Mouse (Mus musculus) hindbrain, embryonic 11.5 days (tissue): ENCODE data around the gene Fut2. TPM values are rescaled to one million over a fixed set of nuclear protein-coding genes. Genes with fewer than 3 reads are reported as not detected.
"Not testable (repeated sequence)": the region's sequence is repeated elsewhere in the genome, so short reads cannot be mapped to it uniquely, and the experiment has no call there.

ENCODE experiments used
- ATAC-seq: fragments of 200-750 bp; cut with Nextera tagmentation; 2 replicates; pipeline ENCODE4 v1.8.0; 2017; ENCODE audit warnings: mild to moderate bottlenecking, moderate TSS enrichment, moderate library complexity; ENCODE audit not compliant: low FRiP score
- DNase-seq: peaks from one replicate; pipeline ENCODE4 v3.0.0-alpha.2; 2015; ENCODE audit warnings: low spot score
- H3K27ac ChIP-seq: fragments of 300-500 bp; sonication (generic); 2 replicates; pipeline ENCODE4 v1.5.1; 2014; ENCODE audit warnings: mild to moderate bottlenecking, low read depth, low read length
- H3K27me3 ChIP-seq: fragments of 300-500 bp; sonication (generic); 2 replicates; pipeline ENCODE4 v1.6.1; 2014; ENCODE audit warnings: mild to moderate bottlenecking, low read length, moderate library complexity, mixed read lengths; ENCODE audit not compliant: control insufficient read depth, insufficient read depth
- H3K36me3 ChIP-seq: fragments of 300-500 bp; sonication (generic); 2 replicates; pipeline ENCODE4 v1.6.1; 2014; ENCODE audit warnings: mild to moderate bottlenecking, low read length, moderate library complexity, mixed read lengths; ENCODE audit not compliant: control insufficient read depth, insufficient read depth
- H3K4me1 ChIP-seq: fragments of 300-500 bp; sonication (generic); replicated peaks from 2 replicates; pipeline ENCODE4 v1.6.1; 2014; ENCODE audit warnings: low read length, mixed read lengths; ENCODE audit not compliant: control insufficient read depth, insufficient read depth
- H3K4me2 ChIP-seq: fragments of 300-500 bp; sonication (generic); replicated peaks from 2 replicates; pipeline ENCODE4 v1.6.1; 2014; ENCODE audit warnings: mild to moderate bottlenecking, low read depth, low read length
- H3K4me3 ChIP-seq: fragments of 300-500 bp; sonication (generic); 2 replicates; pipeline ENCODE4 v1.5.1; 2014; ENCODE audit warnings: low read depth, low read length
- H3K9ac ChIP-seq: fragments of 300-500 bp; sonication (generic); 2 replicates; pipeline ENCODE4 v1.6.1; 2014; ENCODE audit warnings: low read depth, low read length
- H3K9me3 ChIP-seq: fragments of 300-500 bp; sonication (generic); 2 replicates; pipeline ENCODE4 v1.6.1; 2016; ENCODE audit warnings: low read length; ENCODE audit not compliant: control insufficient read depth
- WGBS: fragments of 180-500 bp; shearing (Covaris S2); extraction: QIAGEN DNeasy Blood & Tissue Kit; methylation state at CpG from one replicate; pipeline ENCODE4 v1.1.7; 2014; 5-methylcytosine and 5-hydroxymethylcytosine counted together
- polyA plus RNA-seq: library from polyadenylated mRNA; unstranded; fragments of >200 nt; fragmentation: Nextera tagmentation; extraction: Ambion mirVana; gene quantifications from 2 replicates; pipeline ENCODE4 v1.2.1, GENCODE M21; 2014

Gene Fut2
- polyA plus RNA-seq, 1 experiment from 2014 or later: 0.06 TPM

GRCm38 (mm10) chr7:45661702-45662101 is 4.5 kb downstream of the Fut2 start:
- ATAC-seq, H3K9ac ChIP-seq, H3K4me3 ChIP-seq, H3K27me3 ChIP-seq, H3K4me1 ChIP-seq, H3K27ac ChIP-seq, H3K4me2 ChIP-seq, DNase-seq, H3K36me3 ChIP-seq, H3K9me3 ChIP-seq: not testable (repeated sequence)
- 89% methylated on average over 6 of the region's 6 CpGs for WGBS

GRCm38 (mm10) chr7:45660746-45661478 is 5.3 kb downstream of the Fut2 start:
- Histone ChIP-seq H3K9ac (no peak overlapping the region), H3K4me3 (no peak overlapping the region), H3K27ac (no peak overlapping the region), H3K4me1 (no peaks in the 10 kb centered on the region), H3K4me2 (no peak overlapping the region), H3K36me3 (no peaks in the 10 kb centered on the region), H3K27me3 (no peaks in the 10 kb centered on the region), H3K9me3 (no peaks in the 10 kb centered on the region)
- 86% methylated on average over 11 of the region's 11 CpGs for WGBS
- ATAC-seq (no peak), DNase-seq (no peak)

- H3K4me2 ChIP-seq: peak overlapping the region; percentile 11; the same call in 1 of the 2 replicates
- H3K36me3 ChIP-seq: no peaks in the 10 kb centered on the region
- ATAC-seq (no peak), DNase-seq (peak; percentile 40)
- H3K27me3 ChIP-seq: no peaks in the 10 kb centered on the region
- H3K4me1 ChIP-seq: no peaks in the 10 kb centered on the region
- H3K9ac ChIP-seq: 0 out of 2 replicates have a peak overlapping the region, but pooled peaks have one; percentile 27
- H3K27ac ChIP-seq: no peak overlapping the region
- no peak overlapping the region for H3K4me3 ChIP-seq
- 30% methylated on average over 17 of the region's 17 CpGs for WGBS
- H3K9me3 ChIP-seq: no peaks in the 10 kb centered on the region
Observed at GRCm38 (mm10) chr7:45654424-45655047, 11.7 kb downstream of the Fut2 start.

GRCm38 (mm10) chr7:45650484-45650883 is 15.7 kb downstream of the Fut2 start:
- H3K4me2 ChIP-seq, ATAC-seq, H3K4me1 ChIP-seq, H3K9ac ChIP-seq, H3K27me3 ChIP-seq, H3K4me3 ChIP-seq, H3K36me3 ChIP-seq, H3K27ac ChIP-seq, H3K9me3 ChIP-seq, DNase-seq: not testable (repeated sequence)
- 93% methylated on average over 19 of the region's 20 CpGs for WGBS

- DNase-seq (no peak), ATAC-seq (no peak)
- 74% methylated on average over 8 of the region's 8 CpGs for WGBS
- Histone ChIP-seq H3K4me2 (no peak overlapping the region), H3K4me1 (0 out of 2 replicates have a peak, but pooled peaks cover 1% of the 10 kb centered on the region), H3K36me3 (no peaks in the 10 kb centered on the region), H3K27me3 (no peaks in the 10 kb centered on the region), H3K9me3 (no peaks in the 10 kb centered on the region), H3K9ac (no peak overlapping the region), H3K4me3 (no peak overlapping the region), H3K27ac (no peak overlapping the region)
Observed at GRCm38 (mm10) chr7:45649351-45649750, 16.8 kb downstream of the Fut2 start.

GRCm38 (mm10) chr7:45646671-45647070 is 19.5 kb downstream of the Fut2 start:
- Histone ChIP-seq H3K9ac (no peak overlapping the region), H3K4me1 (peaks cover 2% of the 10 kb centered on the region; the same call in 1 of the 2 replicates), H3K4me3 (no peak overlapping the region), H3K27me3 (no peaks in the 10 kb centered on the region), H3K27ac (no peak overlapping the region), H3K9me3 (no peaks in the 10 kb centered on the region), H3K4me2 (no peak overlapping the region), H3K36me3 (no peaks in the 10 kb centered on the region)
- no peak for ATAC-seq
- 85% methylated on average over 4 of the region's 4 CpGs for WGBS
- no peak for DNase-seq

- WGBS: 64% methylated on average over 7 of the region's 7 CpGs
- H3K27ac ChIP-seq: no peak overlapping the region
- no peak overlapping the region for H3K9ac ChIP-seq
- no peak for DNase-seq
- H3K27me3 ChIP-seq: no peaks in the 10 kb centered on the region
- ATAC-seq: no peak
- no peak overlapping the region for H3K4me3 ChIP-seq
- no peak overlapping the region for H3K4me2 ChIP-seq
- H3K9me3 ChIP-seq: no peaks in the 10 kb centered on the region
- H3K4me1 ChIP-seq: peaks cover 2% of the 10 kb centered on the region; the same call in 1 of the 2 replicates
- H3K36me3 ChIP-seq: no peaks in the 10 kb centered on the region
Observed at GRCm38 (mm10) chr7:45645591-45645971, 20.6 kb downstream of the Fut2 start.

- DNase-seq: no peak
- ATAC-seq: no peak
- Histone ChIP-seq H3K9me3 (no peaks in the 10 kb centered on the region), H3K27ac (peak overlapping the region; percentile 82), H3K27me3 (peaks cover 2% of the 10 kb centered on the region; the same call in 1 of the 2 replicates), H3K36me3 (no peaks in the 10 kb centered on the region), H3K9ac (no peak overlapping the region), H3K4me3 (0 out of 2 replicates have a peak overlapping the region, but pooled peaks have one; percentile 37), H3K4me2 (peak overlapping the region; percentile 67), H3K4me1 (peaks cover 4% of the 10 kb centered on the region; the same call in 1 of the 2 replicates)
- WGBS: 68% methylated on average over 6 of the region's 6 CpGs
Observed at GRCm38 (mm10) chr7:45644872-45645590, 21.2 kb downstream of the Fut2 start.
